Mouse (Mus musculus) adrenal gland, postnatal 14 days (tissue): Measurements from ENCODE around the gene Ryk. TPM values are rescaled to one million over a fixed set of nuclear protein-coding genes. Genes with fewer than 3 reads are reported as not detected.
"Not testable (repeated sequence)": the region's sequence is repeated elsewhere in the genome, so short reads cannot be mapped to it uniquely, and the experiment has no call there.

Experiments used
- DNase-seq: peaks from one replicate; pipeline ENCODE4 v3.0.0; 2021; ENCODE audit warnings: mixed read lengths
- total RNA-seq: library from RNA; stranded (reverse); gene quantifications from 2 replicates; pipeline ENCODE4 v1.2.3, GENCODE M21; 2021

Gene Ryk
- total RNA-seq, 1 experiment from 2014 or later = 56.0 TPM

- no peak for DNase-seq
Measured at GRCm38 (mm10) chr9:102906781-102907180, 72.1 kb downstream of the Ryk start.

- DNase-seq = no peak
Measured at GRCm38 (mm10) chr9:102907521-102908246, 73.0 kb downstream of the Ryk start.

- DNase-seq = no peak
Measured at GRCm38 (mm10) chr9:102911526-102911925, 76.8 kb downstream of the Ryk start.

- no peak for DNase-seq
Measured at GRCm38 (mm10) chr9:102912516-102913035, 77.9 kb downstream of the Ryk start.

- DNase-seq = not testable (repeated sequence)
Measured at GRCm38 (mm10) chr9:102913597-102913996, 78.9 kb downstream of the Ryk start.

- no peak for DNase-seq
Measured at GRCm38 (mm10) chr9:102914583-102914982, 79.9 kb downstream of the Ryk start.

- DNase-seq = no peak
Measured at GRCm38 (mm10) chr9:102915292-102915854, 80.7 kb downstream of the Ryk start.

- DNase-seq = no peak
Measured at GRCm38 (mm10) chr9:102916076-102916475, 81.4 kb downstream of the Ryk start.

- DNase-seq = no peak
Measured at GRCm38 (mm10) chr9:102917532-102918129, 82.9 kb downstream of the Ryk start.

GRCm38 (mm10) chr9:102919486-102919885 is 84.8 kb downstream of the Ryk start:
- DNase-seq = no peak

GRCm38 (mm10) chr9:102921791-102922190 is 87.1 kb downstream of the Ryk start:
- DNase-seq = no peak

- no peak for DNase-seq
Measured at GRCm38 (mm10) chr9:102922866-102923434, 88.2 kb downstream of the Ryk start.

- DNase-seq = no peak
Measured at GRCm38 (mm10) chr9:102923836-102924235, 89.1 kb downstream of the Ryk start.

GRCm38 (mm10) chr9:102924627-102925316 is 90.1 kb downstream of the Ryk start:
- DNase-seq = no peak

GRCm38 (mm10) chr9:102926137-102926536 is 91.4 kb downstream of the Ryk start:
- DNase-seq = no peak

GRCm38 (mm10) chr9:102929776-102930175 is 95.1 kb downstream of the Ryk start:
- no peak for DNase-seq

GRCm38 (mm10) chr9:102933925-102934721 is 99.4 kb downstream of the Ryk start:
- DNase-seq = no peak

- DNase-seq = no peak
Measured at GRCm38 (mm10) chr9:102942221-102942620, 107.5 kb downstream of the Ryk start.

- no peak for DNase-seq
Measured at GRCm38 (mm10) chr9:102944891-102945290, 110.2 kb downstream of the Ryk start.

- no peak for DNase-seq
Measured at GRCm38 (mm10) chr9:102946469-102947015, 111.8 kb downstream of the Ryk start.

GRCm38 (mm10) chr9:102948706-102949105 is 114.0 kb downstream of the Ryk start:
- no peak for DNase-seq
